Mouse (Mus musculus) embryonic facial prominence, embryonic 15.5 days (tissue): ENCODE results near the gene A730009L09Rik. TPM values are rescaled to one million over a fixed set of nuclear protein-coding genes. Genes with fewer than 3 reads are reported as not detected.

Experiments
- ATAC-seq: fragments of 200-750 bp; cut with Nextera tagmentation; 2 replicates; pipeline ENCODE4 v1.8.0; 2017; ENCODE audit warnings: low read depth, moderate TSS enrichment; ENCODE audit not compliant: insufficient number of reproducible peaks, low FRiP score, low TSS enrichment
- H3K27ac ChIP-seq: fragments of 300-500 bp; sonication (generic); replicated peaks from 2 replicates; pipeline ENCODE4 v1.5.1; 2015; ENCODE audit warnings: mild to moderate bottlenecking, inconsistent platforms
- H3K27me3 ChIP-seq: fragments of 300-500 bp; sonication (generic); 2 replicates; pipeline ENCODE4 v1.6.1; 2015; ENCODE audit warnings: inconsistent platforms
- H3K36me3 ChIP-seq: fragments of 300-500 bp; sonication (generic); 2 replicates; pipeline ENCODE4 v1.6.1; 2015; ENCODE audit warnings: mild to moderate bottlenecking, inconsistent platforms
- H3K4me1 ChIP-seq: fragments of 300-500 bp; sonication (generic); 2 replicates; pipeline ENCODE4 v1.6.1; 2015; ENCODE audit warnings: inconsistent platforms
- H3K4me2 ChIP-seq: fragments of 300-500 bp; sonication (generic); replicated peaks from 2 replicates; pipeline ENCODE4 v1.6.1; 2015; ENCODE audit warnings: mild to moderate bottlenecking, inconsistent platforms
- H3K4me3 ChIP-seq: fragments of 300-500 bp; sonication (generic); replicated peaks from 2 replicates; pipeline ENCODE4 v1.5.1; 2015; ENCODE audit warnings: mild to moderate bottlenecking, inconsistent platforms
- H3K9ac ChIP-seq: fragments of 300-500 bp; sonication (generic); 2 replicates; pipeline ENCODE4 v1.6.1; 2015; ENCODE audit warnings: inconsistent platforms
- H3K9me3 ChIP-seq: fragments of 300-500 bp; sonication (generic); replicated peaks from 2 replicates; pipeline ENCODE4 v1.6.1; 2016; ENCODE audit warnings: inconsistent platforms
- WGBS: fragments of 180-500 bp; shearing (Covaris S2); methylation state at CpG from one replicate; pipeline ENCODE4 v1.1.7; 2015; 5-methylcytosine and 5-hydroxymethylcytosine counted together
- polyA plus RNA-seq: library from polyadenylated mRNA; unstranded; fragments of >200 nt; fragmentation: Nextera tagmentation; extraction: Ambion mirVana; gene quantifications from 2 replicates; pipeline ENCODE4 v1.2.1, GENCODE M21; 2015

The A730009L09Rik gene
- polyA plus RNA-seq = not detected in 2 replicates

DNA sequence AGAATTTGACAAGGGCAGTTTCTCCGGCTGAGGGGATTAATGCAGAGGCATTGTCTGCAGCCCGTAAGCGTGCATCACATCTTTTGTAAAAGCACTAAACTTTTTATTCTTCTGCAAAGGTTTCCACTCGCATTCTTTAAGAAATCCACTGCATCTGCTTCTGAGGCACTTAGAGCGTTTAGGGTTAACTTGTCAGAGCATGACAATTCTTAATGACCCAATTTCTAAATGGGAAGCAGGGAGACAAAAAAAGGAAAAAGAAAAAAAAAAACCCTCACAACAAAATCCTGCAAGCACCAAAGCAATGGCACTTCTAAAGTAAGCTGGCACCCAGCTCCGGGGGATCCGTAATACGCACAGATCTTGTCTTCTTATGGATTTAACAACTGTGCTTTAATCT is at the start of gene A730009L09Rik:
Gene A730009L09Rik, plus strand, starts transcription at position 301 of the 400 bp plus-strand sequence.
- Histone ChIP-seq H3K27ac (no peak within 1 kb of the TSS), H3K27me3 (no peaks in the 10 kb centered on the region), H3K36me3 (no peaks in the 10 kb centered on the region), H3K4me2 (no peak within 1 kb of the TSS), H3K9me3 (no peaks in the 10 kb centered on the region), H3K4me1 (no peaks in the 10 kb centered on the region), H3K4me3 (no peak within 1 kb of the TSS), H3K9ac (no peak within 1 kb of the TSS)
- WGBS = 52% methylated on average over 8 of the region's 8 CpGs
- ATAC-seq = no peak

DNA sequence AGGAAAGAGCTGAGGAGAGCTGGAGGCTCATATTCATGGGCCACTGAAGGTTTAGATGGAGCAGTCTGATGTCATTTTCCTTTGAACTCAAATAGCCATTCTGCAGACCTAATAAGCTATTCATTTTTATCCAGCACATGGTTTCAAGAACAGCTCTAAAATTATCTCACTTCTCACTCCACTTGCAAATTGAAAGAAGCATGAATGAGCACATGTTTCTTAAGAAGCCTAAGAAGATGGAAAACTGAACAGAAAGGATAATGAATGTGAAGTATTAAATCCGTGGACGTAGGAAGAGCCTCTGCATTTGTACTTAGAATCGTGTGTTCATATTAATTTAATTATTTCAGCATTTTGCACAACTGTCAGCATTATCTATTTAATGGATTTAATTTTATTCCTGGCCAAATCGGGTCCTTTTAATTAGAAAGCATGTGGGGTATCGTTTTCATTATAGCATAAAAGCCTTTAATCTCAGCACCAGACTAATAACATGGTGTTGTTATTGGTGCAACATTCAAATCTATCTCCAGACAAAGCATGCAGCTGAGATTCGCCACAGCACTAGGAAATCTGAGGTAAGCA is 49.2 kb upstream of the A730009L09Rik start:
- 55% methylated on average over 6 of the region's 6 CpGs for WGBS
- ATAC-seq = no peak
- Histone ChIP-seq H3K36me3 (no peaks in the 10 kb centered on the region), H3K9me3 (no peaks in the 10 kb centered on the region), H3K27ac (no peak overlapping the region), H3K9ac (no peak overlapping the region), H3K27me3 (no peaks in the 10 kb centered on the region), H3K4me3 (no peak overlapping the region), H3K4me2 (no peak overlapping the region), H3K4me1 (no peaks in the 10 kb centered on the region)

DNA sequence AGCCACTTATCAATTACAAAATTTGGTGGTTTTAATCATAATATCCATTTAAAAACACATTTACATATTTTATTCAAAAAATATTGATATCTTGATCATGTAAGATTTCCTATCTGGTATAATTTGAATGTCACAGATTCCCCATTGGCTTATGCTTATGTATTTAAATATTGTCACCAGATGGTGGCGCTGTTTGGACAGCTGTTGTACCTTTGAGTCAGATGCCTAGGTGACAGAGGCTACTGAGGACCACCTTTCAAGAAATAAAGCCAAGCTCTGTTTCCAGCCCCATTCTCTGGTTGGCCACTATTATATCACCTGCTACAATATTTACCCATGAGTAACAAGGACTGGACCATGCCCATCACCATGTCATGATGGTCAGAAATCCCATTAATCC is 46.0 kb upstream of the A730009L09Rik start:
- ATAC-seq = no peak

DNA sequence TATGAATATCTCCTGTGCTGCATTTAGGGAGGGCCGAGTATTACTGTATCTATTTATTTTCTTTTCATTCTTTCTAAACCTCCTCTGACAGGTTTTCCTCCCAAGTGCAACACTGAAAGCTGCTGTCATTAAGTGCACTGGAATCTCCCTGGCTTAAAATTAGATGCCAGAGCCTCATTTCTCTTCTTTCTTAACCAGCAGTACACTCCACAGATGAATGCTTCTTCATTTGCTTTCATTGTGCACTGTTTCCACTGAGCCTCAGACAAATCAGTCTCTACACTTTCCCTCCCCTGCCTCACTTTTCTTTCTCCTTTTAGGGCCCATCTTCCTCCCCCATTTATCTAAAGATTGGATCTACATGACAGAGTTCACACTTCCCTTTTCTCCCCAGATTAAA is 44.9 kb upstream of the A730009L09Rik start:
- H3K27me3 ChIP-seq = no peaks in the 10 kb centered on the region
- H3K4me1 ChIP-seq = no peaks in the 10 kb centered on the region
- WGBS = 50% methylated on average over 1 of the region's 1 CpGs
- H3K9ac ChIP-seq = no peak overlapping the region
- no peak overlapping the region for H3K27ac ChIP-seq
- no peaks in the 10 kb centered on the region for H3K36me3 ChIP-seq
- no peak overlapping the region for H3K4me2 ChIP-seq
- H3K9me3 ChIP-seq = no peaks in the 10 kb centered on the region
- no peak for ATAC-seq
- H3K4me3 ChIP-seq = no peak overlapping the region

More for the DNA sequence above, 46.0 kb upstream of the A730009L09Rik start:
- H3K4me3 ChIP-seq = no peak overlapping the region
- no peak overlapping the region for H3K9ac ChIP-seq
- no peaks in the 10 kb centered on the region for H3K36me3 ChIP-seq
- 21% methylated on average over 1 of the region's 1 CpGs for whole genome bisulfite sequencing
- no peak overlapping the region for H3K4me2 ChIP-seq
- no peaks in the 10 kb centered on the region for H3K9me3 ChIP-seq
- H3K27me3 ChIP-seq = no peaks in the 10 kb centered on the region
- H3K27ac ChIP-seq = no peak overlapping the region
- no peaks in the 10 kb centered on the region for H3K4me1 ChIP-seq

DNA sequence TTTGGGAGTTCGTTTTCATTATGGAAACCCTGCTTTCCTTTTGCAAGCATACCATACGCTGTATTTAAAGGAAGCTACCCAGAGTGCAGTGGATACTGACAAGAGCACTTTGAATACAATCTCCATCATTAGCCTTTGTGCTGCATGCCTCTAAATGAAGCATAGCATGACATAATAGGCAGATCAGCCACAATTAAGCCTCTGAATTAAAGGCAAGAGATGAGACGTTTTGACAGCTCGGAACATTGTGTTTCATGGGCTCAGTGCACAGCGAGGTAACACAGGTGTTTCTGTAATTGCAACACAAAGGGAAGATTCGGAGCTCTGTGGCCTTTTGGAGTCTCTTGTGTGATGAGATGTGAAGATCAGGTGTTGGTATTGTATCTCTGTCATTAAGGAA is 41.5 kb upstream of the A730009L09Rik start:
- Histone ChIP-seq H3K4me1 (no peaks in the 10 kb centered on the region), H3K4me3 (no peak overlapping the region), H3K27me3 (no peaks in the 10 kb centered on the region), H3K27ac (no peak overlapping the region), H3K36me3 (no peaks in the 10 kb centered on the region), H3K4me2 (no peak overlapping the region), H3K9me3 (no peaks in the 10 kb centered on the region), H3K9ac (no peak overlapping the region)
- ATAC-seq = no peak
- whole genome bisulfite sequencing = 66% methylated on average over 6 of the region's 6 CpGs

DNA sequence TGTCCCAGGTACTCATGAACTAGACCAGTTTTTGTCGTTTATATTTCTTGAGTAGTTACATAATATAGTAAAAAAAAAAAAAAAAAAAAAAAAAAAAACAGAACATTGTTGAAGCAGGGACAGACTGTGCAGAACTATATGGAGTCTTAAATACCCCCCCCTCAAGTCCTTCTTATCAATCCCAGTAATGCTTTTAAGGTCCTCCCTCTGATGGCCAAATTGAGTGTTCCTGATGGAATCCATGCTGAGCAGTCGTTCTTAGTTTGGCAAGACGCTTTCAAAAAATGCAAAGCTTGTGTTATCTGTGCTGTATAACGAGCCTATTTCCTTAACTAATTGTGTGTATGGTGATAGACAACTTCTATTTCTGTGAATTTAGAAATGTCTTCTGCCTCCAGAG is 40.2 kb upstream of the A730009L09Rik start:
- Histone ChIP-seq H3K9ac (no peak overlapping the region), H3K4me2 (no peak overlapping the region), H3K27ac (no peak overlapping the region), H3K9me3 (no peaks in the 10 kb centered on the region), H3K36me3 (no peaks in the 10 kb centered on the region), H3K4me3 (no peak overlapping the region), H3K27me3 (no peaks in the 10 kb centered on the region), H3K4me1 (no peaks in the 10 kb centered on the region)
- no peak for ATAC-seq
- WGBS = 79% methylated on average over 4 of the region's 4 CpGs

DNA sequence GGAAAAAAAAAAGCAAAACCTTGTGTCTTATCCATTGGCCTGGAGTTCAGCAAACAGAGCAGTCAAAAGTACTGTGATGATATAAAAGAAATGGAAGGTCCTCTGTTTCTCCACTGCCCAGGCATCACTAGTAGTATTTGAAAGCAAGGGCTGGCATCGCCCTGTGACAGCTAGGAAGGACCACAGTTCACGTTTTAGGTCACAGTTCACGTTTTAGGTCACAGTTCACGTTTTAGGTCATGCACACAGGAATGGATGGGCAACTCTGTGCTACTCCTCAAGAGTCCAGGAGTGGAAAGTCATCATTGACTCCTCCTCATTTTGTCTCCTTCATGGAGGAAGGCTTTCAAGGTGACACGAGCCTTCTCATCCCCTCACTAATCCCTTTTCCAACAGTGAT is 38.0 kb upstream of the A730009L09Rik start:
- 68% methylated on average over 5 of the region's 5 CpGs for WGBS

DNA sequence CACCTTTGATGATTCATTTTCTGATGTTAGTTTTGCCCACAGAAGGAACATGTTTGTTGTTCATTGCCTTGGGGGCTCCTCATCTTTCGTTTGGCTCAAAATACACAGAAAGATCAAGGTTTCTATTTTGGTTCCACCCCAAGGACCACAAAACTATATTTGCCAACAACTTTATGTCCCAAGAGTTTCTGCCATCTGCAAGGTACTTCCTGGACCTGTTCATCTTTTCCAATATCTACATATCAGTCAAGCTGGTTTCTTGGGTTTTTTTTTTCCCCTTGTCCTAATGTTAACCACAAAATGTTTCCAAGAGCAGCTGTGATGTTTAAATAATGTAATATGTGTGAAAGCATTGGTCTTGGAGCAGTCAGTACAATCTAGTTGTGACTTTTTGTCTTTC is 37.4 kb upstream of the A730009L09Rik start:
- H3K9ac ChIP-seq = no peak overlapping the region
- H3K9me3 ChIP-seq = no peaks in the 10 kb centered on the region
- WGBS = 67% methylated on average over 1 of the region's 1 CpGs
- no peak for ATAC-seq
- H3K4me3 ChIP-seq = no peak overlapping the region
- H3K4me1 ChIP-seq = no peaks in the 10 kb centered on the region
- no peak overlapping the region for H3K4me2 ChIP-seq
- H3K27ac ChIP-seq = no peak overlapping the region
- no peaks in the 10 kb centered on the region for H3K27me3 ChIP-seq
- H3K36me3 ChIP-seq = no peaks in the 10 kb centered on the region

More for the DNA sequence above, 38.0 kb upstream of the A730009L09Rik start:
- H3K9ac ChIP-seq = no peak overlapping the region
- no peaks in the 10 kb centered on the region for H3K4me1 ChIP-seq
- H3K27ac ChIP-seq = no peak overlapping the region
- ATAC-seq = no peak
- H3K9me3 ChIP-seq = no peaks in the 10 kb centered on the region
- no peak overlapping the region for H3K4me3 ChIP-seq
- no peak overlapping the region for H3K4me2 ChIP-seq
- H3K27me3 ChIP-seq = no peaks in the 10 kb centered on the region
- H3K36me3 ChIP-seq = no peaks in the 10 kb centered on the region

DNA sequence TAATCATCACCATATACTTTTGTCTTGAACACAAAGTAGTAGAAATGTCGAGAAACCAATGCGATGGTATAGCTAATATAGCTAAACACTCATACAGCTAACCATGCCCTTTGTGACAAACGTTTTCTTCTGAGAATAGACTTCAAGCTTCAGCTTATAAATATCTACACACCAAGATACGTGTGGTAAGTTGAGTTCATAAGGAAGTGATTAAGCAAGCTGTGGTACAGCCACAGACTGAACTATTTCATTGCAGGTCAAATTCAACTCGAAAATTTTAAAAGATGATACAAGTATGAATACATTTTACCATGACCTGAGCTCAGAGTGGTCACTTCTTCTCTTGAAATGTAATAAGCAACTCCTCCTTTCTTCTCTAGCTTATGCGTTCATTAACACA is 37.0 kb upstream of the A730009L09Rik start:
- Histone ChIP-seq H3K36me3 (no peaks in the 10 kb centered on the region), H3K4me3 (no peak overlapping the region), H3K9me3 (no peaks in the 10 kb centered on the region), H3K4me1 (no peaks in the 10 kb centered on the region), H3K27me3 (no peaks in the 10 kb centered on the region), H3K4me2 (no peak overlapping the region), H3K9ac (no peak overlapping the region), H3K27ac (no peak overlapping the region)
- ATAC-seq = no peak
- WGBS = 66% methylated on average over 6 of the region's 6 CpGs

DNA sequence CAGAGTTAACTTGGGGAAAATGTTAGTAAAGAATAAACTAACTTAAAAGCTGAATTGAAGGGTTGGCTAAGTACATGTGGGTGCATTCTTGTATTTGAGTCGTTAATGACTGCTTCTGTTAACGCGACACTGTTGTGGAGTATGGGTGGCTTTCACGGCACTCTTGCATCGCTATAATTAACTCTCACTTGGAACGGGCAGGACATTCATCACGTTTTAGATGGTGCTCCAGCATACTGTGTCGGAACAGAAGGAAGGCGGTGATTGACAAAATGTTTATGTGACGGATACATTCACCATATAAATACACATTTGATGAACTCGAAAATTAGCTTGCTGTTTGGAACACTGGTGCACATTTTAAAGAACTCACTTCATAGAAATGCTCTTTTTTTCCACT is 29.0 kb upstream of the A730009L09Rik start:
- Histone ChIP-seq H3K4me2 (no peak overlapping the region), H3K36me3 (no peaks in the 10 kb centered on the region), H3K27me3 (no peaks in the 10 kb centered on the region), H3K4me1 (no peaks in the 10 kb centered on the region), H3K4me3 (no peak overlapping the region), H3K27ac (no peak overlapping the region), H3K9me3 (no peaks in the 10 kb centered on the region), H3K9ac (no peak overlapping the region)
- no peak for ATAC-seq
- 68% methylated on average over 11 of the region's 11 CpGs for WGBS

DNA sequence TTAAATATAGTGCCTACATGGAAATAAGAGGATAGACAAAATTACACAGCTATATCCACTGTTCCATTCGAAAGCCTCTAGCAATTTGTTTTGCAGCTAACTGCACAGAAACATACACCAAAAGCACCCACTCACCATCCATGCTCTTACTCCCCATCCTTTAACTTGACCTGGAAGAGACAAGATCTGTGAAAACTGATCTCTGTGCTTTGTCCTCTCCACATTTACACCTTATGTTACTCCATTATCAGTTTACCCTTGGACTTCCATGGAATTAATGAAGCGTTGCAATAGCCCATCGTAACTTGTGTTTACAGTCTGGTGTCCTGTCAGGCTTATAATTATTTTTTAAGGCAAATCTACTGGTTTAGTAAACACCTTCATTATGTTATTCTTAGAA is 20.1 kb upstream of the A730009L09Rik start:
- no peak for ATAC-seq
- WGBS = 78% methylated on average over 3 of the region's 3 CpGs
- H3K27me3 ChIP-seq = no peaks in the 10 kb centered on the region
- no peak overlapping the region for H3K4me2 ChIP-seq
- H3K4me1 ChIP-seq = no peaks in the 10 kb centered on the region
- no peak overlapping the region for H3K9ac ChIP-seq
- no peak overlapping the region for H3K4me3 ChIP-seq
- H3K36me3 ChIP-seq = no peaks in the 10 kb centered on the region
- H3K27ac ChIP-seq = no peak overlapping the region
- no peaks in the 10 kb centered on the region for H3K9me3 ChIP-seq

DNA sequence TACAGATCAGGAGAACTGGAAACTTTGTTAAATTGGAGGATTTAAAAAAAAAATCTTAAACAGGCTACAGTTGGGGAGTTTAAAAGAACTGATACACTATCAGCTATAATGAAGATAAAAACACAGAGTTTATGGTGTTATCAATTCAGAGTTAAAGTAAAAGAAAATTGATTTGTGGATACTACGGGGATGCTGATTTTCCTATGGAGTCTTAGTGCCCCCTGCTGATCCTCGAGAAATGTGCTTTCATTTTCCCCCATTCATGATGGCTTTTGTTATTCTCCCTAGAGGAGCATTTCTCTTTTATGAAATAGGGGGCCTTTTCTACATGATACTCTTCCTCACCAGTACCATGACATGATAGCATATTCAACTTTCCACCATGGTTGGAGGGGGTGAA is 19.5 kb upstream of the A730009L09Rik start:
- Histone ChIP-seq H3K4me3 (no peak overlapping the region), H3K4me1 (no peaks in the 10 kb centered on the region), H3K9me3 (no peaks in the 10 kb centered on the region), H3K4me2 (no peak overlapping the region), H3K27me3 (no peaks in the 10 kb centered on the region), H3K27ac (no peak overlapping the region), H3K9ac (no peak overlapping the region), H3K36me3 (no peaks in the 10 kb centered on the region)
- ATAC-seq = no peak
- 42% methylated on average over 2 of the region's 2 CpGs for WGBS
